Mouse (Mus musculus): ENCODE results near the gene Srp9.

DNA sequence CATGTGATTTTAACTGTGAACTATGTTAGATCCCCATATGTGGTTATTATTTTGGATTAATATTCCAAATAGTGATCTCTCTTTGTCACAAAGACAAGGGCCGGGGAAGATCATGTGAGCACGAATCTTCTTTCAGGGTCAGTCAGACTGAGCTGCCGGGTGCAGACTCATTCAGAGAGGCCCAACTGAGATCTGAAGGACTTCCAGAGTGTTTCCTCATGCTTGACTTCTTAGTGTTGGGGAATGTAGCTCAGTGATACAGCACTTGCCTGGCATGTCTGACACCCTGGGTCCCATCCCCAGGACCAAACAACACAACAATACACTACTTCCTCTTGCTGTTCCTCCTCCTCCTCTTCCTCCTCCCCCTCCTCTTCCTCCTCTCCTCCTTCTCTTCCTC lies 37.2 kb upstream of the Srp9 start:
- no peak for TF ChIP-seq HCFC1 (IDR thresholded peaks at IDR 0.05; ENCODE audit: borderline replicate concordance, insufficient read depth, low read length)
- no peak for TF ChIP-seq ZC3H11A (IDR thresholded peaks at IDR 0.05; ENCODE audit: borderline replicate concordance, low read depth, low read length)
- no peak for TF ChIP-seq ZNF384 (IDR thresholded peaks at IDR 0.05; ENCODE audit: low read depth, low read length)
